ENCODE assay signal across 8 mouse cellular contexts in genomic region chr11:115903384-115904230, GRCm38 (mm10). TPM values are rescaled to one million over a fixed set of nuclear protein-coding genes. Genes with fewer than 3 reads are reported as not detected.
DNase-seq lines count a peak whose midpoint lies in the region; ATAC-seq and TF ChIP-seq lines count a peak whose summit lies in the region.

No protein-coding gene starts in this region.

- H3K27ac ChIP-seq in forebrain, embryonic 10.5 days: peak overlapping the region; percentile 68
- H3K27ac ChIP-seq in forebrain, embryonic 12.5 days: no peak overlapping the region
- peak overlapping the region; percentile 70 for H3K27ac ChIP-seq in embryonic facial prominence, embryonic 10.5 days (replicated peaks)
- peak overlapping the region; percentile 68 for H3K27ac ChIP-seq in intestine, embryonic 15.5 days
- no peak overlapping the region for H3K27ac ChIP-seq in hindbrain, embryonic 16.5 days (ENCODE audit: low read depth, low read length)
- no peak overlapping the region for H3K27ac ChIP-seq in forebrain, postnatal 0 days (ENCODE audit: low read depth, low read length)

- no peak overlapping the region for H3K9ac ChIP-seq in forebrain, embryonic 12.5 days
- peak overlapping the region; percentile 20; the same call in 1 of the 2 replicates for H3K9ac ChIP-seq in intestine, embryonic 15.5 days
- H3K9ac ChIP-seq in hindbrain, embryonic 16.5 days (ENCODE audit: low read depth, low read length): no peak overlapping the region
- no peak overlapping the region for H3K9ac ChIP-seq in forebrain, postnatal 0 days

- TF ChIP-seq CTCF in forebrain, postnatal 0 days (IDR thresholded peaks at IDR 0.05; ENCODE audit: low read depth): no peak

- no peak for ATAC-seq in forebrain, embryonic 12.5 days (ENCODE audit: low FRiP score)
- peak; percentile 78 for ATAC-seq in intestine, embryonic 15.5 days
- no peak for ATAC-seq in hindbrain, embryonic 16.5 days
- no peak for ATAC-seq in forebrain, postnatal 0 days

- H3K36me3 ChIP-seq in forebrain, embryonic 10.5 days (replicated peaks): peaks cover 28% of the 10 kb centered on the region
- peaks cover 4% of the 10 kb centered on the region; the same call in 1 of the 2 replicates for H3K36me3 ChIP-seq in forebrain, embryonic 12.5 days (replicated peaks)
- peaks cover 25% of the 10 kb centered on the region; the same call in 1 of the 2 replicates for H3K36me3 ChIP-seq in embryonic facial prominence, embryonic 10.5 days (replicated peaks)
- no peaks in the 10 kb centered on the region for H3K36me3 ChIP-seq in intestine, embryonic 15.5 days
- H3K36me3 ChIP-seq in hindbrain, embryonic 16.5 days (ENCODE audit: control insufficient read depth, insufficient read depth, low read length): no peaks in the 10 kb centered on the region
- 0 out of 2 replicates have a peak, but pooled peaks cover under 1% of the 10 kb centered on the region for H3K36me3 ChIP-seq in forebrain, postnatal 0 days (ENCODE audit: insufficient read depth)

- DNase-seq in forebrain, embryonic 10.5 days (ENCODE audit: extremely low spot score, low spot score): no peak
- no peak for DNase-seq in embryonic facial prominence, embryonic 10.5 days (ENCODE audit: low spot score)
- peak; percentile 56 for DNase-seq in lung, postnatal 25 days (ENCODE audit: low spot score)
- DNase-seq in cerebellum, postnatal 25 days: no peak
- DNase-seq in forebrain, postnatal 0 days: no peak

- 79% methylated on average over 11 of the region's 11 CpGs for WGBS in forebrain, embryonic 10.5 days
- 85% methylated on average over 11 of the region's 11 CpGs for WGBS in forebrain, embryonic 12.5 days
- 75% methylated on average over 11 of the region's 11 CpGs for WGBS in embryonic facial prominence, embryonic 10.5 days
- WGBS in intestine, embryonic 15.5 days: 46% methylated on average over 11 of the region's 11 CpGs
- WGBS in hindbrain, embryonic 16.5 days: 77% methylated on average over 11 of the region's 11 CpGs
- WGBS in forebrain, postnatal 0 days: 89% methylated on average over 11 of the region's 11 CpGs

- no peak overlapping the region for H3K4me3 ChIP-seq in forebrain, embryonic 10.5 days
- H3K4me3 ChIP-seq in forebrain, embryonic 12.5 days (replicated peaks): no peak overlapping the region
- H3K4me3 ChIP-seq in embryonic facial prominence, embryonic 10.5 days: no peak overlapping the region
- H3K4me3 ChIP-seq in intestine, embryonic 15.5 days (replicated peaks): no peak overlapping the region
- no peak overlapping the region for H3K4me3 ChIP-seq in hindbrain, embryonic 16.5 days (ENCODE audit: low read length)
- H3K4me3 ChIP-seq in forebrain, postnatal 0 days (ENCODE audit: low read depth, low read length): no peak overlapping the region

- no peaks in the 10 kb centered on the region for H3K9me3 ChIP-seq in forebrain, embryonic 10.5 days
- H3K9me3 ChIP-seq in forebrain, embryonic 12.5 days: no peaks in the 10 kb centered on the region
- H3K9me3 ChIP-seq in embryonic facial prominence, embryonic 10.5 days: no peaks in the 10 kb centered on the region
- no peaks in the 10 kb centered on the region for H3K9me3 ChIP-seq in intestine, embryonic 15.5 days
- no peaks in the 10 kb centered on the region for H3K9me3 ChIP-seq in hindbrain, embryonic 16.5 days (ENCODE audit: control insufficient read depth, low read length)
- no peaks in the 10 kb centered on the region for H3K9me3 ChIP-seq in forebrain, postnatal 0 days (ENCODE audit: low read length)

- peaks cover 63% of the 10 kb centered on the region for H3K4me1 ChIP-seq in forebrain, embryonic 10.5 days
- H3K4me1 ChIP-seq in forebrain, embryonic 12.5 days: peaks cover 13% of the 10 kb centered on the region
- peaks cover 71% of the 10 kb centered on the region for H3K4me1 ChIP-seq in embryonic facial prominence, embryonic 10.5 days
- peaks cover 48% of the 10 kb centered on the region for H3K4me1 ChIP-seq in intestine, embryonic 15.5 days (replicated peaks)
- H3K4me1 ChIP-seq in hindbrain, embryonic 16.5 days (ENCODE audit: control insufficient read depth, insufficient read depth, low read depth, low read length): peaks cover 4% of the 10 kb centered on the region; the same call in 1 of the 2 replicates
- no peaks in the 10 kb centered on the region for H3K4me1 ChIP-seq in forebrain, postnatal 0 days (ENCODE audit: insufficient read depth)

- no peaks in the 10 kb centered on the region for H3K27me3 ChIP-seq in forebrain, embryonic 10.5 days (ENCODE audit: poor library complexity, severe bottlenecking)
- no peaks in the 10 kb centered on the region for H3K27me3 ChIP-seq in forebrain, embryonic 12.5 days
- H3K27me3 ChIP-seq in embryonic facial prominence, embryonic 10.5 days (replicated peaks; ENCODE audit: low read depth, poor library complexity, severe bottlenecking): no peaks in the 10 kb centered on the region
- H3K27me3 ChIP-seq in intestine, embryonic 15.5 days (replicated peaks): no peaks in the 10 kb centered on the region
- no peaks in the 10 kb centered on the region for H3K27me3 ChIP-seq in hindbrain, embryonic 16.5 days (replicated peaks; ENCODE audit: control insufficient read depth, insufficient read depth, low read length)
- H3K27me3 ChIP-seq in forebrain, postnatal 0 days (ENCODE audit: insufficient read depth, low read length): no peaks in the 10 kb centered on the region

- no peak overlapping the region for H3K4me2 ChIP-seq in forebrain, embryonic 12.5 days
- no peak overlapping the region for H3K4me2 ChIP-seq in intestine, embryonic 15.5 days (replicated peaks)
- no peak overlapping the region for H3K4me2 ChIP-seq in hindbrain, embryonic 16.5 days (ENCODE audit: low read length)
- no peak overlapping the region for H3K4me2 ChIP-seq in forebrain, postnatal 0 days (ENCODE audit: low read depth)

RNA-seq across cellular contexts. Expression of gene Smim5, which starts 3.8 kb away (rescaled TPM):
- 1.2 and 2.4 TPM in 2 replicates for polyA plus RNA-seq in forebrain, embryonic 10.5 days (2016; fragmentation: Nextera tagmentation; extraction: Ambion mirVana)
- polyA plus RNA-seq in forebrain, embryonic 12.5 days (2016; fragmentation: Nextera tagmentation; extraction: Ambion mirVana): 1.1 and 1.3 TPM in 2 replicates
- 1.5 and 1.8 TPM in 2 replicates for polyA plus RNA-seq in embryonic facial prominence, embryonic 10.5 days (2016; fragmentation: Nextera tagmentation; extraction: Ambion mirVana)
- polyA plus RNA-seq in intestine, embryonic 15.5 days (2015; fragmentation: Nextera tagmentation; extraction: Ambion mirVana): 1.6 and 3.0 TPM in 2 replicates
- polyA plus RNA-seq in hindbrain, embryonic 16.5 days (2015; fragmentation: Nextera tagmentation; extraction: Ambion mirVana): 2.5 and 3.9 TPM in 2 replicates
- total RNA-seq in forebrain, postnatal 0 days (2014; rRNA removed): 0.95 and 1.0 TPM in 2 replicates
- 2.4 and 2.5 TPM in 2 replicates for polyA plus RNA-seq in forebrain, postnatal 0 days (2015; fragmentation: Nextera tagmentation; extraction: Ambion mirVana)

RNA-seq across cellular contexts. Expression of gene Smim6, which starts 8.2 kb away (rescaled TPM):
- 0.83 and 1.7 TPM in 2 replicates for polyA plus RNA-seq in forebrain, embryonic 10.5 days (2016; fragmentation: Nextera tagmentation; extraction: Ambion mirVana)
- polyA plus RNA-seq in forebrain, embryonic 12.5 days (2016; fragmentation: Nextera tagmentation; extraction: Ambion mirVana): 0.49 and 1.1 TPM in 2 replicates
- 1.1 and 1.6 TPM in 2 replicates for polyA plus RNA-seq in embryonic facial prominence, embryonic 10.5 days (2016; fragmentation: Nextera tagmentation; extraction: Ambion mirVana)
- polyA plus RNA-seq in intestine, embryonic 15.5 days (2015; fragmentation: Nextera tagmentation; extraction: Ambion mirVana): 25.4 and 31.4 TPM in 2 replicates
- polyA plus RNA-seq in hindbrain, embryonic 16.5 days (2015; fragmentation: Nextera tagmentation; extraction: Ambion mirVana): 0.49 and 0.58 TPM in 2 replicates
- total RNA-seq in forebrain, postnatal 0 days (2014; rRNA removed): not detected in 2 replicates
- 0.27 TPM in 1 of 2 replicates, not detected in the other for polyA plus RNA-seq in forebrain, postnatal 0 days (2015; fragmentation: Nextera tagmentation; extraction: Ambion mirVana)

RNA-seq across cellular contexts. Expression of gene Sap30bp, which starts 29.5 kb away (rescaled TPM):
- 50.3 and 52.2 TPM in 2 replicates for polyA plus RNA-seq in forebrain, embryonic 10.5 days (2016; fragmentation: Nextera tagmentation; extraction: Ambion mirVana)
- 56.8 and 61.9 TPM in 2 replicates for polyA plus RNA-seq in forebrain, embryonic 12.5 days (2016; fragmentation: Nextera tagmentation; extraction: Ambion mirVana)
- 48.4 and 50.8 TPM in 2 replicates for polyA plus RNA-seq in embryonic facial prominence, embryonic 10.5 days (2016; fragmentation: Nextera tagmentation; extraction: Ambion mirVana)
- 31.6 and 38.2 TPM in 2 replicates for polyA plus RNA-seq in intestine, embryonic 15.5 days (2015; fragmentation: Nextera tagmentation; extraction: Ambion mirVana)
- polyA plus RNA-seq in hindbrain, embryonic 16.5 days (2015; fragmentation: Nextera tagmentation; extraction: Ambion mirVana): 38.4 and 45.3 TPM in 2 replicates
- 60.4 and 70.9 TPM in 2 replicates for total RNA-seq in forebrain, postnatal 0 days (2014; rRNA removed)
- 49.5 and 59.4 TPM in 2 replicates for polyA plus RNA-seq in forebrain, postnatal 0 days (2015; fragmentation: Nextera tagmentation; extraction: Ambion mirVana)

RNA-seq across cellular contexts. Expression of gene Recql5, which starts 29.7 kb away (rescaled TPM):
- polyA plus RNA-seq in forebrain, embryonic 10.5 days (2016; fragmentation: Nextera tagmentation; extraction: Ambion mirVana): 35.0 and 36.6 TPM in 2 replicates
- 32.5 and 33.4 TPM in 2 replicates for polyA plus RNA-seq in forebrain, embryonic 12.5 days (2016; fragmentation: Nextera tagmentation; extraction: Ambion mirVana)
- 27.9 and 30.7 TPM in 2 replicates for polyA plus RNA-seq in embryonic facial prominence, embryonic 10.5 days (2016; fragmentation: Nextera tagmentation; extraction: Ambion mirVana)
- 16.2 and 21.0 TPM in 2 replicates for polyA plus RNA-seq in intestine, embryonic 15.5 days (2015; fragmentation: Nextera tagmentation; extraction: Ambion mirVana)
- 20.2 and 21.3 TPM in 2 replicates for polyA plus RNA-seq in hindbrain, embryonic 16.5 days (2015; fragmentation: Nextera tagmentation; extraction: Ambion mirVana)
- total RNA-seq in forebrain, postnatal 0 days (2014; rRNA removed): 14.5 and 18.9 TPM in 2 replicates
- 6.9 and 8.4 TPM in 2 replicates for polyA plus RNA-seq in forebrain, postnatal 0 days (2015; fragmentation: Nextera tagmentation; extraction: Ambion mirVana)

RNA-seq across cellular contexts. Expression of gene Myo15b, which starts 45.4 kb away (rescaled TPM):
- 0.06 and 0.11 TPM in 2 replicates for polyA plus RNA-seq in forebrain, embryonic 10.5 days (2016; fragmentation: Nextera tagmentation; extraction: Ambion mirVana)
- 0.17 and 0.31 TPM in 2 replicates for polyA plus RNA-seq in forebrain, embryonic 12.5 days (2016; fragmentation: Nextera tagmentation; extraction: Ambion mirVana)
- polyA plus RNA-seq in embryonic facial prominence, embryonic 10.5 days (2016; fragmentation: Nextera tagmentation; extraction: Ambion mirVana): 0.07 and 0.16 TPM in 2 replicates
- polyA plus RNA-seq in intestine, embryonic 15.5 days (2015; fragmentation: Nextera tagmentation; extraction: Ambion mirVana): 95.2 and 111 TPM in 2 replicates
- polyA plus RNA-seq in hindbrain, embryonic 16.5 days (2015; fragmentation: Nextera tagmentation; extraction: Ambion mirVana): 0.16 and 0.31 TPM in 2 replicates
- not detected in 2 replicates for total RNA-seq in forebrain, postnatal 0 days (2014; rRNA removed)
- polyA plus RNA-seq in forebrain, postnatal 0 days (2015; fragmentation: Nextera tagmentation; extraction: Ambion mirVana): 0.01 TPM in 1 of 2 replicates, not detected in the other

Comparison
In these comparisons a context has a peak if more than half of its experiments do, and no peak if none do; other contexts are left out.
1. H3K27ac ChIP-seq: peak in forebrain, embryonic 10.5 days (single experiment), embryonic facial prominence, embryonic 10.5 days (single experiment) and intestine, embryonic 15.5 days (single experiment); none in forebrain, embryonic 12.5 days (single experiment), hindbrain, embryonic 16.5 days (single experiment) and forebrain, postnatal 0 days (single experiment).